Mouse (Mus musculus) left cerebral cortex, postnatal 36 days (tissue): ENCODE measurements around the gene Slc46a3. TPM values are rescaled to one million over a fixed set of nuclear protein-coding genes. Genes with fewer than 3 reads are reported as not detected.

ENCODE experiments used
- DNase-seq, 2 experiments: peaks; one replicate each; pipeline ENCODE4 v3.0.0; 2021 to 2022; ENCODE audit warnings: low spot score in 2 of 2, mixed read lengths in 1 of 2
- intact Hi-C: fragments of 180-260 bp; cut with DNase I; formaldehyde crosslinking; loops from one replicate; pipeline ENCODE4 v1.15.1; 2025
- total RNA-seq, 2 experiments: library from RNA; stranded (reverse); gene quantifications; 2 replicates each; pipeline ENCODE4 v1.2.3; 2021

Slc46a3 gene
- total RNA-seq, 2 experiments from 2014 or later: 7.4 to 7.6 TPM

DNA sequence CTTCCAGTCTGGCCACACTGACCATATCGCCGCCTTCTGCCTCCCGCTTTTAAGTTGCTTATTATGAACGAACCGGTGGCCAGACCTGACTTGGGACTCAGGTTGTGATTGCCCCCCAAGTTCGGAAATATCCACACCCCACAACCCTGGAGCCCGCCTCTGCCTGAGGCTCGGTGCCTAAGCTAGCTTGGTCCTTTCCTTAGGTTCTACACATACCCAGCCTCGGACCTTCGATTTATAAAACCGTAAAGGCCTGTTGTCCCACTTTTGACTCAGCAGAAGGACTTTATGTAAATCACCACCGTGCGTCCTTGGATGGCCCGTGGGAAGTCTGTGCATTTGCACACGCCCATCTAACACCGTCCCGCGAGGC, 34.6 kb downstream of the Slc46a3 start:
- DNase-seq: no peak
- intact Hi-C loops: loop anchor here (5.0 to 10.0 kb wide), 2 partner anchors 97 to 385 kb away; partner anchors contain the start of gene Mtus2

- intact Hi-C loops: no loop called here
- DNase-seq: no peak
Observed at GRCm38 (mm10) chr5:147850194-147850593, 44.4 kb downstream of the Slc46a3 start.

DNA sequence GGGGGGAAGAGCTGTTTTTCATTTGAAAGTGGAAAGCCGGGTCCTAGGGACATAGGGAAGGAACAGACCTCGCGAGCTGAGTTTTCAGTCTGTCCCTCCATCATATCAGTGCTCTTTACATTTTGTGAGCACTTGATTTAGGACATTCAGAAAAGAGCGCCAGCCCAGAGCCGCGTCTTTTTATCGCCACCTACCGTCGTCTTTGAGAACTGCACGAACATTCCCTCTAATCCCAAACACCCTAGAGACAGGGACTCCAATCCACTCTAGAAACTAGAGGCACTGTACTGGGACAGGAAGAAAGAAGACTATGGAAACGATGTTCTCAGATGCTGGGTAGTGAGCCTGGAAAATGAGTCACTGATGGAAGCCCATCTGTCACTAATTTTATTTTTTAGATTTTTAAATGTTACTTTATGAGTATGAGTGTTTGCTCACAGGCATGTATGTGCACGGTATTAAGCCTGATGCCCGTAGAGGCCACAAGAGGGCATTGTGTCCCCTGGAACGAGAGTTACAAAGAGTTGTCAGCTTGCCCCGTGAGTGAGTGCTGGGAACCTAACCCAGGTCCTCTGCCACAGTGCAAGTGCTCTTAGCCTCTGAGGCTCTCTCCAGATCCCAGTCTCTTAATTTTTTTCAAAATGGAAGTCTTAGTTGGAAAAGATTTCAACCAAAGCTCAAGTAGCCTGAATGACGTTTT, 46.3 kb downstream of the Slc46a3 start:
- DNase-seq: peak; percentile 39 to 51
- intact Hi-C loops: loop anchor here (2.0 to 10.0 kb wide), 3 partner anchors 124 to 444 kb away; partner anchors contain the start of genes Flt1 and Flt3

GRCm38 (mm10) chr5:147847361-147847760, 47.3 kb downstream of the Slc46a3 start:
- intact Hi-C loops: loop anchor here (10.0 kb wide), 2 partner anchors 123 to 443 kb away; partner anchors contain the start of genes Flt1 and Flt3
- no peak for DNase-seq

DNA sequence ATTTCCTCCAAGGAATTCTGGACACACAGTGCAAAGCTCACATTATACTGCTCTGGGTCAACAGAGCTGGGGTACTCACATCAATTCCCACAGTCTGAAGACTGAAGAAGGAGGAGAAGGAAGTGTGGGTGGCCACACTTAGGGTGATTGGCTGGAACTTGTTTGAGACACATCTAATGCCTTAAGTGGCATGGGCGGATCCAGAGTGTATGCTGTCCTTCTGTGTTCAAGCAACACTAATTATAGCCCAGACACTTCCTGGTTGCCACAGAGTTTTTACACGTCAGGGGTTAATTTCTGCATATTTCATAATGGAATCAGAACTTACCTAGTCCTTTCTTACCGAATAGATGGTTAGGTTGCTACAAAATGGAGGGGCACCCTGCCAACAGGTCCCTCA, 49.3 kb downstream of the Slc46a3 start:
- DNase-seq: no peak
- intact Hi-C loops: loop anchor here (10.0 kb wide), 2 partner anchors 121 to 441 kb away; partner anchors contain the start of genes Flt1 and Flt3

DNA sequence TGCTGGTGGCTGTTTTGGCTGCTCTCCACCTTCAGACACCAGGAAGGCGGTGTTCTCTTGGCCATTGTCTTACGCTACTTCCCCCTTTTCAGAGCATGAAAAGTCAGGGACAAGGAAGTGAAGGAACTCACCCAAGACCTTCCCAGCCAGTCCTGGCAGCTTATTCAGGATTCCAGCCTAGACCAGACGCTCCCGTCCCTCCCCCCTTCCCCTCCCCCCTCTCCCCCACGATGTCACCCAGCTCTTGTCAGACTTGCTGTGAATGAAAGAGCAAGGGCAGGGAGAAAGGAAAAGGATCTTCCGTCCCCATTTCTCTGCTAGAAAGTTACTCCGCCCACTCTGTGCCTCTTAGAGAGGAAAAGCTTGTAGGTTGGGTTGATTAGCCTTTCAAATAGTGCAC, 51.3 kb downstream of the Slc46a3 start:
- intact Hi-C loops: loop anchor here (10.0 kb wide), 2 partner anchors 119 to 439 kb away; partner anchors contain the start of genes Flt1 and Flt3
- DNase-seq: no peak

DNA sequence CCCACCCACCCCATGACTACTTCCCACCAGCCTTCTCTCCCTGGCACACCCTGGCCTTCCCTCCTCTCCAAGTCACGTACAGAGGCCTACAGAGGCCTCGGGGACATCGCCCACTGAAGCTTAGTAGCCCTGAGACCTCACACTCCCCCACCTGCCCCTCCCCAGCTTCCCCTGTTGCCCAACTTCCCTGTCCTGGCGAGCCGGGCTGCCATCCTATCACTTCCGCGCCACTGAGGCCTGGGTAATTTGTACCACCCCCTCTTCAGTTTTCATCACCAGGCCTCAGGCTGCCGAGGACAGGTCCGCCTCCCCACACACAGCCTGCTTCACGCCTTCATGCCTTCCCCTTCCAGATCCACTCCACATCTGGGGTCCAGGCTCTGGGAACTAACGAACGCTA, 55.2 kb downstream of the Slc46a3 start:
- intact Hi-C loops: no loop called here
- DNase-seq: no peak

DNA sequence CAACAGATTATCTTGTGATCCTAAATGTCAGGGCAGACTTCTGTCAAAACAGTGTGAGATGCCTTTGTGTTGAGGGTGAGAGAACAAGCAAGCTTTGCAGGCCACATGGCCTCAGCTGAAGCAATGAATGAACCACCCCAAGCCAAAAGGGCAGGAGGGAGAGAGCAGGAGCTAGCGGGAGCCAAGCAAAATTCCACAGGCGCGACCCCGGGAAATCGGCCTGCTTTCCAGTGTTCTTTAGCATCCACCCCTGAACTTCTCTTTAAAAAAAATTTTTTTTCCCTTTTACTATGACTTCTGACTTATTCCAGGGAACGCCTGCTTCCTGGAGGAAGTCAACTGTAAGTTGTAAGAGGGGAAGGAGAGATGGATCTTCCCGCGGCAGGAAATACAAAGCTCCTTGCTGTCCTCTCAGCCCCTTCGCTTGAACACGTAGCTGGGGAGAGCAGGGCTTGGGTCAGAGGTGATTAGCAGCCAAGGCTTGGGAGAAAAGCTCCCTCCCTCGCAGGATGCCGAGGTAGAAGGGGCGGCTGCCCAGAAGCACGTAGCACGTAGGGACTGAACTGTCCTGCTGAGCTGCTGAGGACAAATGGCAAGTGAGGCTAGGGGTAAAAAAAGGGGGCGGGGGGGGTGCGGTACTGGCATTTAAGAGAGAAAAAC, 59.6 kb downstream of the Slc46a3 start:
- intact Hi-C loops: no loop called here

GRCm38 (mm10) chr5:147832842-147833241, 61.8 kb downstream of the Slc46a3 start:
- DNase-seq: no peak
- intact Hi-C loops: no loop called here

More for the DNA sequence above, 59.6 kb downstream of the Slc46a3 start:
- DNase-seq: no peak

- intact Hi-C loops: no loop called here
- no peak for DNase-seq
Observed at GRCm38 (mm10) chr5:147828846-147829245, 65.8 kb downstream of the Slc46a3 start.

Other genes with a start within 250 kb of the Slc46a3 start
- 10 to 100 TPM; 30.5 to 41.9 TPM for gene Flt1, start 168.8 kb downstream of the Slc46a3 start, total RNA-seq
- gene Pomp, start 34.4 kb downstream of the Slc46a3 start, total RNA-seq: 100 to 1,000 TPM; 159 to 195 TPM
- 10 to 100 TPM; 39.9 to 41.4 TPM for gene Mtus2, start 62.5 kb upstream of the Slc46a3 start, total RNA-seq